Mouse (Mus musculus): ENCODE data around the gene Gipr.

Gene Gipr

GRCm38 (mm10) chr7:19148180-19148874 is 17.6 kb downstream of the Gipr start:
- no peak for DNase-seq

DNA sequence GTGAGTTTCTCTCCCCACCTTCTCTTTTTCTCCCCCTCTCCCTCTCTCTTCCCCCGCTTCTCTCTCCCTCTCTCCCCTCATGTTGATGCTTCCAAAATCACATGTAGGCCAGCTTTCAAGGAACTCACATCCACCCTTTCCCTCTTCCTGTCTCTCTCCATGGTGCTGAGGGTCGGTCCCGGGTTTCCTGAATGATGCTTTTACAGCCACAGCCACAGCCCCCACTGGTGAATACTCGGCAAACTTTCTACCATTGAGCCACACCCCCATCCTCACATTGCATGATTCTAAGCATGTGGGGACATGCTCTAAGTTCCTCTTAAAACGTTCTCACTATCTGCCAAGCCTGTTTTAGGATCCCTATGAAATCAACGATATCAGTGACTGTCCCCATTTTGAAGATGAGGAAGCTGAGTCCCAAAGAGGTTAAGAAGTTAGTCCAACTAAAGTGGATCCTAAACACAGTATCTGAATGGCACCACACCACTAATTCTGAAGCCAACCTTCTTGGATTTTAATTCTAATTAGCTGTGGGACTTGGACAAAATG is 18.4 kb downstream of the Gipr start:
- no peak for DNase-seq

GRCm38 (mm10) chr7:19146793-19147192 is 19.1 kb downstream of the Gipr start:
- no peak for DNase-seq

DNA sequence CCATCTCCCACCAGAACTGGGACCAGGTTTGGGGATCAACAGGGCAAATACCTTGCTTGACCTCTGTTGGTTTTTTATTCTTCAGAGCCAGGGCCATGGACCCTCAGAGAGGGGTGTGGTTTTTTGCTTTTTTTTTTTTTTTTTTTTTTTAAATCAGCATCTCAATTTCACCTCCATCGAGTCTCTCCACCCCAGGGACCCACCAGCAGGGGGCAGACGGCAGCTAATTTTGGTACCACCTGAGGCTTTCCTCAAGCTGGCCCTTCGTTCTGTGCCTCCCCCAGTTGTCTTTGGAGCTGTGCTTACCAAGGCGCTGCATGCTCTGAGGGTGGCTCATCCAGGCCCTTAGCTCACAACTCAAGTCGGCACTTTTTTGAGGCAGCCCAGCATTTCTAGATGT is 28.5 kb downstream of the Gipr start:
- peak; percentile 77 for DNase-seq

DNA sequence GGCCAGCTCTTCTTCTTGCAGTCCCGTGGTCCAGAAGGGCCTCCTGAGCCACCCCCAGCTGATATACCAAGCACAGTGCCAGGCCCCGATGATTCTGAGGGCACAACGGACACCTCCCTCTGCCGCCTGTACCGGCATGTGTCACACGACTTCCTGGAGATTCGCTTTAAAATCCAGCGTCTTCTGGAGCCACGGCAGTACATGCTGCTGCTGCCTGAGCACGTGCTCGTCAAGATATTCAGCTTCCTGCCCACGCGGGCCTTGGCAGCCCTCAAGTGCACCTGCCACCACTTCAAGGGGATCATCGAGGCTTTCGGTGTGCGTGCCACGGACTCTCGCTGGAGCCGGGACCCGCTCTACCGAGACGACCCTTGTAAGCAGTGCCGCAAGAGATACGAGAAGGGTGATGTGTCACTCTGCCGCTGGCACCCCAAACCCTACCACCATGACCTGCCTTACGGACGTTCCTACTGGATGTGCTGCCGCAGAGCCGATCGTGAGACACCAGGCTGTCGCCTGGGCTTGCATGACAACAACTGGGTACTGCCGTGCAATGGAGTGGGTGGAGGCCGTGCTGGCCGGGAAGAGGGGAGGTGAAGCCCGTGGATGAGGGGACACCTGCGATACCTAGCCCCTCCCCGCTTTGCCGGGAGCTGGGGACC is 29.1 kb downstream of the Gipr start:
- no peak for DNase-seq

DNA sequence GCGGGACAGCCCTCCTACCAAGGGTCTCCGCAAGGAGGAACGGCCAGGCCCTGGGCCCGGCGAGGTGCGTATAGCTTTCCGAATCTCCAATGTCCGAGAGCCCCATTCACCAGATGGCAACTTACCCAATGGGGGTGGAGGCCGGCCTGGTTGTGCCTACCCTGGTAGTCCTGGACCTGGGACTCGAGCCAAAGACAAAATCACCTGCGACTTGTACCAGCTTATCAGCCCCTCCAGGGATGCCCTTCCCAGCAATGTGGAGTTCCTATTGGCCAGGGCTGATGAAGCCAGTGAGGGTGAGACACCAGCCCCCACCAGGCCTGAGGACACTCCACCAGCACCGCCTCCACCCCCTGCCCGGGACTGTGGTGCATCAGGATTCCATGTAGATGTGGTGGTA is 29.8 kb downstream of the Gipr start:
- DNase-seq: no peak

DNA sequence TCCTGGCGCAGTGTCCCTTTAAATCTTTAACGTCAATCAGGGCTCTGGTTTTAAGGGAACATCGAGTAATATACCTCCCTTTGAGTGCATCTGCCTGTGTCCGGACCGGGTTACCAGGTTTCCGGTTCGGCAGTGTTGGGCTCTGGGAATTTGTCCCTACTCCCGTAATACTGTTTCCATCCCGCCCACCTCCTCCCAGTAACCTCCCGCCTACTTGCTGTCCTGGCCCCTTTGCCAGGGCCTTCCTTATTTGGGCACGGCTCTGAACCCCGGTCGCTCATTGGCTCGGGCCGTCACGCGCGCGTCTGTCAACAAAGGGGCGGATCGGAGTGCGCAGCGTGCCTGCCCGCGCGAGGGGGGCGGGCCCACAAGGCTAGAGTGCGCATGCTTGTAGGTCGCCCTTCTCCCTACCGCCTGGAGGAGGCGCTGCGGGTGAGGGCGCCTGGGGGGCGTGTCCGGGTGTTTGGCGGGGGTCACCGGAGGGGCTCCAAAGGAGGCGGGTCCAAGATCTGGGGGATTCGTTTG is 34.5 kb downstream of the Gipr start:
- DNase-seq: peak; percentile 99

GRCm38 (mm10) chr7:19130657-19131056 is 35.3 kb downstream of the Gipr start:
- peak; percentile 38 for DNase-seq

GRCm38 (mm10) chr7:19129396-19129795 is 36.5 kb downstream of the Gipr start:
- no peak for DNase-seq

DNA sequence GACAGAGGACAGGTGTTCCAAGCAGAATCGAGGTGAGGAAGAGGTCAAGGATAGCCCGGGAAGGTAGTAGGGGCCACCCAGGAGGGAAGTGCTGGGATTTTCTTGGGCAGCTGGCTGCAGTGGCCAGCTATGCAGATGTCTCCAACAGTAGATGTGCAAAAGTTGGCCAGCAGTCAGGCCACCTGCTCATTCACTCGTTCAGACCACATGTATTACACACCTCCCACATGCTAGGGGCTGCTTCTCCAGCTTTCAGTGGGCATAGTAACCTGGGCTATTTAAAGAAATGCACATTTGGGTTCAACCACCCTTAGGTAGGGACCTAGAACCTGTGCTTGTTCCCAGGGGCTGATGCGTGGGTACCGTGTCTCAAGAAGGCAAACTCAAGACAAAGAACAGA is 38.2 kb downstream of the Gipr start:
- no peak for DNase-seq

DNA sequence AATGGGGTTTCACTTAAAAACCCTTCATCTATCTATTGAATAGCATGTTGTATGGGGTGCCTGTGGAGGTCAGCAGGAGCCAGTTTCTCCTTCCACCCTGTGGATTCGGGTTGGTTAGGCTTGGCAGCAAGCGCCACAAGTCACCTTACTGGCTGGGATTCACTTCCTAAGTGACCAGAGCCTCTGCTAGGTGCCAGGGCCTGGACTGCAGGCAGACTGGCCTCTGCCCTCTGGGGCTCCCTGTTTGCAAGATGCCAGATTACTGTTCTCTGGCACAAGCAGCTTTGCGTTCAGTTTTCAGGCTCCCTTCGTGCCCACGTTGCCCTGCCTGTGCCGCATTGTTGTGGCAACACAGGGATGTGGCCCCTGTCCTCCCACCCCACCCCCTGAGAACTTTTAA is 41.2 kb downstream of the Gipr start:
- DNase-seq: no peak

DNA sequence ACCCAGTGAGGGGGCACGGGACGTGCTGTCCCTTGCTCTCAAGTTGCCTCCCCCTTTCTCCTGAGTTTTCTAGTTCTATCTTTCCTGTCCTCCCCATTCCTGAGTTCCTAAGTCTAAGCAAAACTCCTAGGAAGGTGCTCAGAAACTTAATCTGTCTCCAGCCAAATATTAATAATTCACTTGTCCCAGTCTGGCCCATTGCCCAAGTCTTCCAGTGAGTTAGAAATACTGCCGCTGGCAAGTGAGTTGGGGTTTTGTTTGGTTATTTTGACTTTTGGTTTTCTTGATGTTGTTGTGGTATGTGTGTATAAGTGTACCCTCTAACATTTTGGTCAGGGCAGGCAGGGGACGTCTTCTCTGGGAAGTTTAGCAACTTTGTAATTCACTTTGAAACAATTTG is 44.2 kb downstream of the Gipr start:
- DNase-seq: no peak

DNA sequence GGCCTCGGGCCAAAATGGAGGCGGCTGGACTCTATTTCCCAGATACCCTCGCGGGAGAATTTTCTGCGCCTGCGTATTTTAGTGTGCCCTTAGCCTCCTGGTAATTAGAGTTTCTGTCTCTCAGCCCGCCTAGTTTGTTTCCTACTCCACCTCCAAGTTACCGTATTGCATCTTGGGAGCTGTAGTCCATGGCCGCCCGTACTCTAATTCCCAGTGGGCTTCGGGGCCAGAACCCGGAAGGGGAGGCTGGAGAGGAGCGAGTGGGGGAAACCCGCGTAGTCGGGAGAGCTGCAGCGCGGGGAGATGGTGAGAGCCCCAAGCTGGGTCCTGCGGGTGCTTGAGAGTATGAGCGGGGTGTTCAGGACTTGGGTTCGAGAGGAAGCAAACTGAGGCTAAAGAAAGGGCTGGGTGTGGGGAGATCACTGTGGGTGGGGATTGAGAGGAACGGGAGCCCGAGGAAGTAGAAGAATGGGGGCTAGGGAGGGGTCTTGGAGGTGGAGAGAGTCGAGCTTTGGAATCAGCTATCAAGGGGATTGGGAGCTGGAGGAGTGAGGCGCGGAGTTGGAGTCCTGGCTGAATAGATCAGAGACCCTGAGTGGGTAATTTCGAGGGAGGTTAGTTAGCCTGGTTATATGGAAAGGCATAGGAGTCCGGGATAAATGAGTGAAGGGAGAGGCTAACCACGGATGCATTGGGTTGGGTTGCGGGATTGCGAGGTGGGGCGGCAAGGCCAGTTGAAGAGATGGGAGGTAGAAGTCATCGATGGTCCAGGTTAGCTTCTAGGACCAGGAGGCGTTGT is 46.1 kb downstream of the Gipr start, which contains the start of gene Fbxo46:
Fbxo46 (plus strand) TSS at position 229 of the 799 bp plus-strand sequence.
- DNase-seq: peak; percentile 98

DNA sequence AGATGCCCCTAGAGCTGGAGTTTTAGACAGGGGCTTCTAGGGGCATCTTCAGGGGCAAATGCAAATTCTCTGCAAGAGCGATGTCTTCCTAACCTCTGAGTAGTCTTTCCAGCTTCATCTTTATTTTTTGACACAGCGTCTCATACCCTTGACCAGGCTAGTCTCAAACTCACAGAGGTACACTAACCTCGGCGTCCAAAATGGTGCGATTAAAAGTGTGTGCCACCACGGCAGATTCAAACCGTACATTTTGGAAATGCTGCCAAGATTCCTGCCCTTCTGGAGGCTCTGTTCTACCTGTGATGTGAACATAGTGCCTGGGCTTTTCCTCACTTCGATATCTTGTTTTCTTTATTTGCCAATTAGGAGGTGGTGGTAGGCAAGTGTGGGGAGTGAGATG is 46.8 kb downstream of the Gipr start:
- DNase-seq: no peak

GRCm38 (mm10) chr7:19118028-19118771 is 47.7 kb downstream of the Gipr start, which contains the start of gene Gm4969:
TSS of gene Gm4969 (minus strand) at chr7:19118368.
- DNase-seq: peak; percentile 74

- no peak for DNase-seq
Observed at GRCm38 (mm10) chr7:19109565-19109964, 56.4 kb downstream of the Gipr start.

DNA sequence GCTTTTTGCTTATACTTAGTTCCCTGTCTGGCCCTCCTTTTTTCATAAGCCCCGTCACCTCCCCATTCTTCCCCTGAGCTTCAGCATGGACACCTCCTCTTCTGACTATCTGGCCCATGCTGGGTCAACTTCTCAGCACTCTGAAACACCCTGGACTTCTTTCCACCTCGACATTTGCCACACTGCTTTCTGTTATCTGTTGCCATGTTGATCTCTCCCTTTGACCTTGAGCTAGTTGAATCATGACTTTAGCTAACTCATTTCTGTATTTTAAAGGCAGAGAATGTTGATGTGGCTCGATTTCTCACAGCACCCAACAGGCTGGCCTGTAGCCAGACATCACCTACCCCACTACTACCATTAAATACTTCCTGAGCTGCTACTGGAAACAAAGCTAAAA is 58.5 kb downstream of the Gipr start:
- DNase-seq: no peak
